Mouse (Mus musculus) forebrain, embryonic 14.5 days (tissue): ENCODE data around the gene Slc25a30. TPM values are rescaled to one million over a fixed set of nuclear protein-coding genes. Genes with fewer than 3 reads are reported as not detected.
A peak's percentile ranks its signal among the peaks of the same experiment; 100 is the strongest.

Experiments
- ATAC-seq: fragments of 200-750 bp; cut with Nextera tagmentation; 2 replicates; pipeline ENCODE4 v1.8.0; 2017; ENCODE audit warnings: mild to moderate bottlenecking, moderate library complexity
- DNase-seq: peaks from one replicate; pipeline ENCODE4 v3.0.0-alpha.2; 2015; ENCODE audit warnings: low spot score
- H3K27ac ChIP-seq: fragments of 300-500 bp; sonication (generic); 2 replicates; pipeline ENCODE4 v1.5.1; 2014; ENCODE audit warnings: low read depth, mild to moderate bottlenecking, control low read depth, low read length, moderate library complexity
- H3K27me3 ChIP-seq: fragments of 300-500 bp; sonication (generic); replicated peaks from 2 replicates; pipeline ENCODE4 v1.6.1; 2014; ENCODE audit warnings: low read length, control low read depth, mixed read lengths; ENCODE audit not compliant: control insufficient read depth, insufficient read depth
- H3K36me3 ChIP-seq: fragments of 300-500 bp; sonication (generic); 2 replicates; pipeline ENCODE4 v1.6.1; 2014; ENCODE audit warnings: low read length, control low read depth; ENCODE audit not compliant: control insufficient read depth, insufficient read depth
- H3K4me1 ChIP-seq: fragments of 300-500 bp; sonication (generic); 2 replicates; pipeline ENCODE4 v1.6.1; 2014; ENCODE audit warnings: antibody characterized with exemption, low read length, control low read depth; ENCODE audit not compliant: control insufficient read depth, insufficient read depth
- H3K4me2 ChIP-seq: fragments of 300-500 bp; sonication (generic); 2 replicates; pipeline ENCODE4 v1.6.1; 2014; ENCODE audit warnings: mild to moderate bottlenecking, control low read depth, low read length
- H3K4me3 ChIP-seq: fragments of 300-500 bp; sonication (generic); 2 replicates; pipeline ENCODE4 v1.5.1; 2014; ENCODE audit warnings: low read depth, low read length, control low read depth
- H3K9ac ChIP-seq: fragments of 300-500 bp; sonication (generic); 2 replicates; pipeline ENCODE4 v1.6.1; 2014; ENCODE audit warnings: mild to moderate bottlenecking, low read length, control low read depth, moderate library complexity
- H3K9me3 ChIP-seq: fragments of 300-500 bp; sonication (generic); replicated peaks from 2 replicates; pipeline ENCODE4 v1.6.1; 2016; ENCODE audit warnings: low read length, control low read depth, mixed read lengths; ENCODE audit not compliant: control insufficient read depth
- WGBS: fragments of 180-500 bp; shearing (Covaris S2); extraction: QIAGEN DNeasy Blood & Tissue Kit; methylation state at CpG from one replicate; pipeline ENCODE4 v1.1.7; 2014; 5-methylcytosine and 5-hydroxymethylcytosine counted together
- polyA plus RNA-seq: library from polyadenylated mRNA; unstranded; fragments of >200 nt; fragmentation: Nextera tagmentation; extraction: Ambion mirVana; gene quantifications from 2 replicates; pipeline ENCODE4 v1.2.1, GENCODE M21; 2014

The Slc25a30 gene
- polyA plus RNA-seq, 1 experiment from 2014 or later = 11.6 TPM

DNA sequence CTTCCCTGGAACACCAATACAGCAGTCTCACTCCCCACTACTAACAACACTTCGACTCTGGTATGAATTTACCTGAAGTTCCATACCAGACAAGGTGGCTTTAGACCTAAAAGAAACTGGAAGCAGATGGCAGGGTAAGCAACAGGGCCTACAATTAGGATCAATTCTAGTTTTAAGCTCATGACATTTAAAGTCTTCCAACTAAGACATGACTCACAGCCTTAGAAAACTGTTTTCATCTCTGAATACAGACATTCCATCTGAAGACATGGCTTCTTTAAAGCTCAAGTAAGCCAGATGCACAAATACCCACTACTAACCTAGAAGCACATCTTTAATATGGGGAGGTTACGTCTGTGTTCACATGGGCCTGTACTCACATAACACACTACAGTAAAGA lies 38.9 kb downstream of the Slc25a30 start:
- Histone ChIP-seq H3K36me3 (peaks cover 32% of the 10 kb centered on the region), H3K9ac (no peak overlapping the region), H3K27me3 (no peaks in the 10 kb centered on the region), H3K4me1 (peaks cover 16% of the 10 kb centered on the region), H3K4me3 (no peak overlapping the region), H3K9me3 (no peaks in the 10 kb centered on the region), H3K27ac (no peak overlapping the region), H3K4me2 (no peak overlapping the region)
- WGBS = 92% methylated on average over 2 of the region's 2 CpGs
- DNase-seq (no peak), ATAC-seq (no peak)

DNA sequence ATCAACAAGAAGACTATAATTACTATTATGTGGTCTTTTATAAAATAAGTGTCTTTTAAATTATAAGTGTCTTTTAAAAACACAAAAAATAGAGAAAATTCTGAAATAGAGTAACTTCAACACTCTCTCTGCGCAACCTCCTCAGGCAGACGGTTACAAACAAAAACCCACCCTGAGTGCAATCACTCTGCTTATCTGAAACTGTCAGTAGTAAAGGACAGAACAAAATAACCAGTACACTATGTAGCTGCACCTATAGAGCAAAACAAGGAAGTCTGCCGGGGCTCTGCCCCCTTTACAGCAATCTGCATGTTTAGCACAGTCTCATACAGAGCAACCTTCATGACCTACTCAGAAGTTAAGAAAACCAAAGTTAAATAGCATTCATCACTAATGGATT lies 44.9 kb downstream of the Slc25a30 start:
- Histone ChIP-seq H3K27me3 (no peaks in the 10 kb centered on the region), H3K4me2 (no peak overlapping the region), H3K4me1 (no peaks in the 10 kb centered on the region), H3K36me3 (peaks cover 69% of the 10 kb centered on the region), H3K4me3 (no peak overlapping the region), H3K9me3 (no peaks in the 10 kb centered on the region), H3K27ac (no peak overlapping the region), H3K9ac (no peak overlapping the region)
- ATAC-seq = no peak
- 85% methylated on average over 3 of the region's 3 CpGs for WGBS
- no peak for DNase-seq

DNA sequence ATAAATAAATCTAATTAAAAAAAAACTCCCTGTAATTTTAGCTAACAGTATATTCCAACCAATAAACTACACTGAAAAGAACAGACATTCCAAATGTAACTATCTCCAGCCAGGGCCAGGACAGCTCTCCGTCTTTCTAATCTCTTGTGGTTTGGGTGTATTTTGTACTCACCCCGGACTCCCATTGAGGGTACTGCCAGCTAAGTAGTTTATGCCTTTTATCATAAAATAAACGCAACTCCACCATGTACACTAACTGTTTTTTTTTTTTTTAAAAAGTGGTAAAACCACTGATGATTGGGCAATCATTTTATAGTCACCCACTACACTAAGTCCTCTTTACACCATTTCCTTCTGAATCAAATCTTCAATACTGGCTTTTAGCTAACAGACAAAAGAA lies 51.2 kb downstream of the Slc25a30 start:
- peaks cover 86% of the 10 kb centered on the region for H3K36me3 ChIP-seq
- no peaks in the 10 kb centered on the region for H3K27me3 ChIP-seq
- H3K4me2 ChIP-seq = no peak overlapping the region
- ATAC-seq (no peak), DNase-seq (no peak)
- no peak overlapping the region for H3K4me3 ChIP-seq
- WGBS = 99% methylated on average over 3 of the region's 3 CpGs
- no peak overlapping the region for H3K9ac ChIP-seq
- H3K9me3 ChIP-seq = no peaks in the 10 kb centered on the region
- no peaks in the 10 kb centered on the region for H3K4me1 ChIP-seq
- no peak overlapping the region for H3K27ac ChIP-seq

DNA sequence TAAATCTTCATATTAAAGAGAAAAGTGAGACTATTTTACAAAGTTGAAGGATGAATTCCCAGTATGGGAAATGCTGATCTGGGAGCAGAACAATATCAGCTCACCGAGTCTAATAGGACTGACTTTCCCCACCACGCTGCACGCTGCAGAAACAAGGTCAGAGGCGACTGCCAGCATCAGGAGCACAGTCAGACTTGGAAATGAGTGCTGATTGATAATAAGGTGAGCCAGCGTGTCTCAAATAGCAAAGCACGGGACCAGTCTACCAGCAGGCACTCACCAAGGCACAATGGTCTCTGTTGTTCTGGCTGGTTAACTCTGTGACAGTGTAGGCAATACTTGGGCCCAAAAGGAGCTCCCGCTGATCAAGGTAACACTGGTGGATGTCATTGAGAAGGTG lies 54.2 kb downstream of the Slc25a30 start:
- no peak overlapping the region for H3K9ac ChIP-seq
- H3K4me1 ChIP-seq = no peaks in the 10 kb centered on the region
- no peak overlapping the region for H3K4me3 ChIP-seq
- no peaks in the 10 kb centered on the region for H3K27me3 ChIP-seq
- H3K9me3 ChIP-seq = no peaks in the 10 kb centered on the region
- no peak overlapping the region for H3K27ac ChIP-seq
- ATAC-seq (no peak), DNase-seq (no peak)
- 90% methylated on average over 7 of the region's 7 CpGs for WGBS
- peaks cover 93% of the 10 kb centered on the region for H3K36me3 ChIP-seq
- H3K4me2 ChIP-seq = no peak overlapping the region

DNA sequence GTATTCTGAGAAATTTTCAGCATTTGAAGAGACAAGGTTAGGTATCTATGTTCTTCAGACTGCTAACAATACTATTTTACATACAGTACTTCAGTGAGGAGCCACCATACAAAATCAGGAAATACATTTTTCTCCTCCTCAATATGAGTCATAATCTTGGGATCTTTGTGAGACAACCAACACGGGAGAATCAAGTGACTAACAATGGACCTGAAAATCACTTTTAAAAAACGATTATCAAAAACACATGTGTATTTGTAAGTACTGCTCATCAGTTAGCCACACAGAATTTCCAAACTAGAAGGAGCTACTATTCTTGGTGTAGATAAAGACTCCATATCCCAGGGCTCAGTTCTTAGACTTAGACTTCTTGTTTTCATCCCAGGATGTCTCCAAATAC lies 55.5 kb downstream of the Slc25a30 start:
- no peak overlapping the region for H3K27ac ChIP-seq
- 89% methylated on average over 2 of the region's 2 CpGs for WGBS
- ATAC-seq = no peak
- no peaks in the 10 kb centered on the region for H3K9me3 ChIP-seq
- peaks cover 92% of the 10 kb centered on the region for H3K36me3 ChIP-seq
- no peak overlapping the region for H3K4me2 ChIP-seq
- H3K27me3 ChIP-seq = no peaks in the 10 kb centered on the region
- DNase-seq = no peak
- H3K9ac ChIP-seq = no peak overlapping the region
- H3K4me3 ChIP-seq = no peak overlapping the region
- H3K4me1 ChIP-seq = no peaks in the 10 kb centered on the region

DNA sequence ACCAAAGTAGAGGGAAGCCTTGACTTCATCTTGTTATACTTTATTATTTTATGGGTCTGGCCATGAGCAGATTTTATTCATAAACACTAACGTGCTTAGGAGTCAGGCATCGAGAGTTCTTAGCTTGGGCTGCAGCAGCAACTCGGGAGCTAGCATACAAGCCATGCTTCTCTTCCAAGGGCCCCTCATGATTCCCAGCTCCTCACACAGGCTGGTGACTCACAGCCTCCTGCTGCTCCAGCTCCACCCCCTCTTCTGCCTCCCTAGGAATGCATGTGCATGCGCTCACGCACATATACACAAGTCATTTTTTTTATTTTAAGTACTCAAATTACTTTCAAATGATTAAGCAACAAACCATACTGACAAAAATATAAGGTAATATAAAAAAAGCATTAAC lies 58.7 kb downstream of the Slc25a30 start:
- H3K36me3 ChIP-seq = peaks cover 80% of the 10 kb centered on the region
- ATAC-seq (no peak), DNase-seq (no peak)
- 85% methylated on average over 5 of the region's 5 CpGs for WGBS
- no peaks in the 10 kb centered on the region for H3K4me1 ChIP-seq
- H3K4me3 ChIP-seq = no peak overlapping the region
- no peak overlapping the region for H3K9ac ChIP-seq
- H3K27me3 ChIP-seq = no peaks in the 10 kb centered on the region
- H3K9me3 ChIP-seq = no peaks in the 10 kb centered on the region
- no peak overlapping the region for H3K27ac ChIP-seq
- no peak overlapping the region for H3K4me2 ChIP-seq

DNA sequence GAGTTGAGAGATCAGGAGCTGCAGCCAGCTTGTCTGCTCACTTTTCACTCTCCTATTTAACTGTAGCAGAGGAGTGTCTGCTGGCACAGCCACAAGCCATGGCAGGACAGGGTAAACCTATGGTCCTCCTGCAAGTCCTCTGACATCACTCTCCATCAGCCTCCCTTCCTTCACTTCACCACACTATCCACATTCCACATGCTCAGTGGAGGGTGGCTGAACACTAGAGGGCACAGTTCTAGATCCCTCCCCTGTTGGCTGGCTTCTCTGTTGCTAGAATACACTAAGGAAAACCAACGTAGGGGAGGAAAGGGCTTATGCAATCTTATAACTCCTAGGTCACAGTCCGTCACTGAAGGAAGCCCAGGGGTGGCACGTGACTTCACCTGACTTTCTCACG lies 59.8 kb downstream of the Slc25a30 start:
- Histone ChIP-seq H3K27ac (no peak overlapping the region), H3K36me3 (peaks cover 75% of the 10 kb centered on the region), H3K4me3 (no peak overlapping the region), H3K4me1 (no peaks in the 10 kb centered on the region), H3K9me3 (no peaks in the 10 kb centered on the region), H3K9ac (no peak overlapping the region), H3K27me3 (no peaks in the 10 kb centered on the region), H3K4me2 (no peak overlapping the region)
- WGBS = 73% methylated on average over 4 of the region's 4 CpGs
- DNase-seq (peak; percentile 13), ATAC-seq (no peak)

DNA sequence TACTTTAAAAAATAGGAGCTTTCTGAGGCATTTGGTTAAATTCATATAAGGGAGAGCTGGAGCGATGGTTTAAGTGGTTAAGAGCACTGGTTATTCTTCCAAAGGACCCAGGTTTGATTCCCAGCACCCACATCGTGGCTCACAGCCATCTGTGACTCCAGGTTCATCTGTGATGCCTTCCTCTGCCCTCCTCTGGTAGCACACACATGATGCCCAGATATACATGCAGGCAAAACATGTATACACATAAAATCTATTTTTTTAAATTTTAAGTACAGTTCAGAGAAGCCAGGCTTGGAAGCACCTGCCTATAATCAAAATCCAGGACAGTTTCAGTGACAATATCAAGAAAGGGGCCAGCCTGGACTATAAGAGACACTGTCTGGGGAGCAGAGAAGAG lies 64.0 kb downstream of the Slc25a30 start:
- Histone ChIP-seq H3K27ac (no peak overlapping the region), H3K4me1 (no peaks in the 10 kb centered on the region), H3K4me2 (no peak overlapping the region), H3K4me3 (no peak overlapping the region), H3K27me3 (no peaks in the 10 kb centered on the region), H3K9me3 (no peaks in the 10 kb centered on the region), H3K36me3 (peaks cover 76% of the 10 kb centered on the region), H3K9ac (no peak overlapping the region)
- ATAC-seq = no peak
- no peak for DNase-seq
- WGBS = 94% methylated on average over 2 of the region's 2 CpGs

DNA sequence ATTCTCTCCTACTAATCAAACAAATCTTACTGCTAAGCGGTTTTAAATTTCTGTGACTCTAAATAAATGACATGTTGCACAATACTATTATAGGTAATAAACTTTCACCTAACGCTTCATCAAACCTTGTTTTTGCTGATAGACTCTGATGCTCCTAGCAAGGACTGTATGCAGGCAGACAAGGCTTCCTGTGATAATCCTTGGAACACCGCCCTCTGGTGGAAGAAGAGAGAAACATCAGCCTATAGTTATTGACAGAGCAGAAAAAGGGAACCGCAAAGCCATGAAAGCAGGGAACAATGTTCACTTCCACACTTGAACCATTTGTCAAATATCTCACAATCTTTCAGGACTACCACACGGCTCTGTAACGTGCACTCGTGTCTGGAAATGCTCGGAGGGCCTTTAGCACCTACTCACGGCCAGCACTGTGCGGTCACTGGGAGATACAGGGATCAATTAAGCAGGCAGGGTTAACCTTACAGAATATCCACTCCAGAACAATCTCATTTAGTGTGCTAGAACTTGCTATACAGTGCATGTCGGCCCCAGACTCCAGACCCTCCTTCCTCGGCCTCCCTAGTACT lies 64.8 kb downstream of the Slc25a30 start:
- H3K4me1 ChIP-seq = no peaks in the 10 kb centered on the region
- 59% methylated on average over 12 of the region's 12 CpGs for WGBS
- H3K4me3 ChIP-seq = no peak overlapping the region
- H3K27ac ChIP-seq = no peak overlapping the region
- H3K9me3 ChIP-seq = no peaks in the 10 kb centered on the region
- H3K36me3 ChIP-seq = peaks cover 74% of the 10 kb centered on the region
- H3K9ac ChIP-seq = no peak overlapping the region
- H3K4me2 ChIP-seq = no peak overlapping the region
- DNase-seq (peak; percentile 93), ATAC-seq (peak; percentile 71)
- no peaks in the 10 kb centered on the region for H3K27me3 ChIP-seq
